In the genomic region with DNA sequence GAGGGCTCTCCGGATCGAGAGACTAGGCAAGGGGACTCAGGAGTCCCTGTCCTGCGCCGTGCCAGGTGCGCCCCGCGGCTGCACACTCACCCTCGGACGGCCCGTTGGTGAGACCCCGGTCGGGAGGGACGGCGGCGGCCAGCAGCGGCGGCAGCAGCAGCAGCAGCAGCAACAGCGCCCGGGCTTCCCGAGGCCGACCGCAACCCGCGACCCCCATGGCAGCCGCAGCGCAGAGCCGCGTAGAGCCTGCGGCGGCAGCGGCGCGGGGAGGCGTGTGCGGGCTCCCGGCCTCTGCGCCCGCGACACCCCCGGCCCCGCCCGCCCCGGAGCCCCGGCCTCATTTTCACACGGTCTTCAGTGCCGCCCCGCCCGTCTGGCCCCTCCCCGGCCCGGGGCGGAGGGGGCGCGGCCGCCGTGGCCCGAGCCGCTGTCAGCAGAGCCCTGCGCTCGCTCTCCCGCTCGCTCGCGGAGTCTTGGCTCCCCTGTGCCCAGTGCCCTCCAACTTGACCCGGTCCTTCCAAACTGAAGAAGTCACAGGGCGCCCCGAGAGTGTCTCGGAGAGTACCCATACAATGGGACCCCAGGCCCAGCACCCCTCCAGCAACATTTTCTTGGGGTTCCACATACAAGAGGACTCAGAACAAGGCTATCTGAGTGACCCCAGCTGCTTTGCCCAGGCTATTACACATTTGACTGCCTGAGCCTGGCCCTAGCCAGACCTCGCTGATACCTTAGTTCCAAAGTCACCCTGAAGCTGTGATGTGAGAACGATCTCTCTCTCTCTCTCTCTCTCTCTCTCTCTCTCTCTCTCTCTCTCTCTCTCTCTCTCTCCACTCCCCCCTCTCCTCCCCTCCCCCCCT, we compare ENCODE assay signal across 8 mouse cellular contexts. TPM values are rescaled to one million over a fixed set of nuclear protein-coding genes. Genes with fewer than 3 reads are reported as not detected.
DNase-seq lines count a peak whose midpoint lies in the region; ATAC-seq and TF ChIP-seq lines count a peak whose summit lies in the region.

Gene Scube2 (minus strand): TSS at position 310 of the 860 bp plus-strand sequence.

- peak within 1 kb of the TSS; percentile 56 for H3K9ac ChIP-seq in kidney, embryonic 15.5 days

- peak within 1 kb of the TSS; percentile 28 for H3K4me3 ChIP-seq in cerebellum, adult 2 months (replicated peaks; ENCODE audit: insufficient read depth, low read depth, low read length)
- peak within 1 kb of the TSS; percentile 63 for H3K4me3 ChIP-seq in kidney, embryonic 15.5 days (replicated peaks)

- H3K4me1 ChIP-seq in cerebellum, adult 2 months (ENCODE audit: control insufficient read depth, insufficient read depth, low read length), result 0 out of 2 replicates have a peak, but pooled peaks cover 3% of the 10 kb centered on the region
- H3K4me1 ChIP-seq in kidney, embryonic 15.5 days, result peaks cover 18% of the 10 kb centered on the region

- H3K27ac ChIP-seq in cerebellum, adult 2 months (ENCODE audit: insufficient read depth, low read length), result no peak within 1 kb of the TSS
- no peak within 1 kb of the TSS for H3K27ac ChIP-seq in kidney, embryonic 15.5 days

- peak within 1 kb of the TSS; percentile 97 for H3K4me2 ChIP-seq in kidney, embryonic 15.5 days

- no peaks in the 10 kb centered on the region for H3K9me3 ChIP-seq in kidney, embryonic 15.5 days (replicated peaks)

- no peak for DNase-seq in cerebellum, adult 2 months
- DNase-seq in cerebellum, adult 11-12 months, result no peak
- peak; percentile 49 for DNase-seq in adrenal gland, adult 2 months
- DNase-seq in lung, postnatal 4 days, result peak; percentile 38 to 72
- peak; percentile 32 for DNase-seq in testis, postnatal 14 days (ENCODE audit: low spot score)
- no peak for DNase-seq in frontal cortex, postnatal 25 days (ENCODE audit: low spot score in 2 of 2)

- WGBS in cerebellum, adult 2 months, result 4% methylated on average over 65 of the region's 69 CpGs
- under 1% methylated on average over 60 of the region's 69 CpGs for WGBS in kidney, embryonic 15.5 days

- peak; percentile 62 for ATAC-seq in granulocyte monocyte progenitor cell, adult 5-6 weeks (replicated peaks; ENCODE audit: poor library complexity, severe bottlenecking)
- ATAC-seq in kidney, embryonic 15.5 days (replicated peaks; ENCODE audit: low FRiP score), result peak; percentile 87

- no peaks in the 10 kb centered on the region for H3K36me3 ChIP-seq in kidney, embryonic 15.5 days

- TF ChIP-seq CTCF in cerebellum, adult 2 months (IDR thresholded peaks at IDR 0.05; ENCODE audit: borderline replicate concordance, insufficient read depth, low read depth, low read length), result no peak

- no peak for TF ChIP-seq POLR2A in cerebellum, adult 2 months (IDR thresholded peaks at IDR 0.05; ENCODE audit: borderline replicate concordance, insufficient read depth, low read length)

- H3K27me3 ChIP-seq in cerebellum, adult 2 months (ENCODE audit: control insufficient read depth, insufficient read depth, low read length), result peaks cover 5% of the 10 kb centered on the region; the same call in 1 of the 2 replicates
- peaks cover 45% of the 10 kb centered on the region for H3K27me3 ChIP-seq in kidney, embryonic 15.5 days

RNA-seq across cellular contexts. Expression of gene Scube2, which starts in this region (rescaled TPM):
- polyA plus RNA-seq in cerebellum, adult 2 months (2012; rRNA removed), result 0.26 and 0.33 TPM in 2 replicates
- under 1 TPM; 0.17 to 0.62 TPM for total RNA-seq in adrenal gland, adult 2 months (2021)
- polyA plus RNA-seq in adrenal gland, adult 2 months (2012; rRNA removed), result 0.10 and 0.22 TPM in 2 replicates
- not detected in 2 replicates for total RNA-seq in granulocyte monocyte progenitor cell, adult 5-6 weeks (2014; fragmentation: Nextera tagmentation)
- total RNA-seq in granulocyte monocyte progenitor cell, adult 5-6 weeks (2017), result not detected in 2 replicates
- polyA plus RNA-seq in kidney, embryonic 15.5 days (2015; fragmentation: Nextera tagmentation; extraction: Ambion mirVana), result 0.89 and 1.0 TPM in 2 replicates

Comparison
In these comparisons a context has a peak if more than half of its experiments do, and no peak if none do; other contexts are left out.
1. Peak in DNase-seq in adrenal gland, adult 2 months; RNA of the gene not detected or under 1 TPM.
2. Peak in ATAC-seq in granulocyte monocyte progenitor cell, adult 5-6 weeks; RNA of the gene not detected or under 1 TPM.
3. DNase-seq: peak in lung, postnatal 4 days (2 of 2) and testis, postnatal 14 days (single experiment); none in cerebellum, adult 2 months (0 of 2), cerebellum, adult 11-12 months (single experiment) and frontal cortex, postnatal 25 days (0 of 2).